In the genomic region with DNA sequence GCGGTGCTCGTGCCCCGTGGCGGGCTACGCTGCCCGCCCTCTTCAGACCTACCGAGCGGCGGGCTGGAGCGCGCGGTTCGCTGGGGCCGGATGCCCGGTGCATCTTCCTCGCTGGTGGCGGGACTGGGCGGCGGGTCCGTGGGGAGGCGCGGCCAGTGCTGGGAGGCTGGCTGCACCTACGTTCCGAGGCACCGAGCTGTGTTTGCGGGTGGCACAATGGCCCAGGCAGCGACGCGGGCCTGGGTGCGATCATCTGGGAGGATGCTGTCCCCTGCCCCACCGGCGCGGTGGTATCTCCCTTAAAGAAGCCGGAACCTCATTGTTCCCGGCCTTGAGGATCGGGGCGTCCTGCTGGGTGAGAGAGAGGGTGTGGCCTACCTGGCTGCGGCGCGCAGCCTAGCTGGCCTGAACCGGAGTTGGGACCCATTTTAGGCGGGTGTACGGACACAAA, we compare ENCODE assay signal across 8 mouse cellular contexts. TPM values are rescaled to one million over a fixed set of nuclear protein-coding genes. Genes with fewer than 3 reads are reported as not detected.
DNase-seq lines count a peak whose midpoint lies in the region; ATAC-seq and TF ChIP-seq lines count a peak whose summit lies in the region.

A gene (minus strand): TSS at position 321 of the 451 bp plus-strand sequence.

- peak within 1 kb of the TSS; percentile 99 for H3K9ac ChIP-seq in embryonic facial prominence, embryonic 15.5 days
- peak within 1 kb of the TSS; percentile 98 for H3K9ac ChIP-seq in heart, embryonic 11.5 days (ENCODE audit: low read depth, low read length)
- peak within 1 kb of the TSS; percentile 81 for H3K9ac ChIP-seq in kidney, embryonic 16.5 days (replicated peaks; ENCODE audit: low read length)
- H3K9ac ChIP-seq in liver, embryonic 11.5 days (ENCODE audit: low read depth, low read length): peak within 1 kb of the TSS; percentile 99
- peak within 1 kb of the TSS; percentile 99 for H3K9ac ChIP-seq in stomach, embryonic 15.5 days

- no peak for TF ChIP-seq CTCF in bone marrow, adult 2 months (IDR thresholded peaks at IDR 0.05; ENCODE audit: control insufficient read depth, insufficient read depth, low read length)

- peak; percentile 73; the same call in 1 of the 2 replicates for TF ChIP-seq POLR2A in bone marrow, adult 2 months (IDR thresholded peaks at IDR 0.05; ENCODE audit: borderline replicate concordance, control insufficient read depth, low read depth, low read length)

- WGBS in bone marrow, adult 2 months: under 1% methylated on average over 43 of the region's 43 CpGs
- under 1% methylated on average over 42 of the region's 43 CpGs for WGBS in embryonic facial prominence, embryonic 15.5 days
- WGBS in heart, embryonic 11.5 days (ENCODE audit: insufficient replicate concordance): 0% methylated on average over 38 of the region's 43 CpGs
- WGBS in kidney, embryonic 16.5 days: under 1% methylated on average over 43 of the region's 43 CpGs
- WGBS in liver, embryonic 11.5 days: under 1% methylated on average over 41 of the region's 43 CpGs
- WGBS in stomach, embryonic 15.5 days: 0% methylated on average over 40 of the region's 43 CpGs

- peak; percentile 80 for ATAC-seq in embryonic facial prominence, embryonic 15.5 days (ENCODE audit: insufficient number of reproducible peaks, low FRiP score, low TSS enrichment, low read depth)
- ATAC-seq in heart, embryonic 11.5 days (replicated peaks; ENCODE audit: insufficient number of reproducible peaks, low FRiP score, low TSS enrichment): peak; percentile 82
- peak; percentile 89 for ATAC-seq in kidney, embryonic 16.5 days (ENCODE audit: low FRiP score, low TSS enrichment)
- peak; percentile 77 for ATAC-seq in liver, embryonic 11.5 days (replicated peaks; ENCODE audit: low FRiP score)
- peak; percentile 79 for ATAC-seq in stomach, embryonic 15.5 days (ENCODE audit: insufficient read depth, low FRiP score, low read depth)

- H3K27me3 ChIP-seq in embryonic facial prominence, embryonic 15.5 days: no peaks in the 10 kb centered on the region
- no peaks in the 10 kb centered on the region for H3K27me3 ChIP-seq in heart, embryonic 11.5 days (ENCODE audit: control insufficient read depth, insufficient read depth, low read length)
- peaks cover 3% of the 10 kb centered on the region; the same call in 1 of the 2 replicates for H3K27me3 ChIP-seq in kidney, embryonic 16.5 days (ENCODE audit: insufficient read depth, low read length)
- H3K27me3 ChIP-seq in liver, embryonic 11.5 days (replicated peaks; ENCODE audit: control insufficient read depth, insufficient read depth, low read length): no peaks in the 10 kb centered on the region
- no peaks in the 10 kb centered on the region for H3K27me3 ChIP-seq in stomach, embryonic 15.5 days (replicated peaks)

- peaks cover 2% of the 10 kb centered on the region; the same call in 1 of the 2 replicates for H3K4me1 ChIP-seq in bone marrow, adult 2 months (ENCODE audit: control insufficient read depth, insufficient read depth, low read length)
- peaks cover 25% of the 10 kb centered on the region for H3K4me1 ChIP-seq in embryonic facial prominence, embryonic 15.5 days
- H3K4me1 ChIP-seq in heart, embryonic 11.5 days (ENCODE audit: control insufficient read depth, insufficient read depth, low read length): peaks cover 27% of the 10 kb centered on the region
- peaks cover 22% of the 10 kb centered on the region for H3K4me1 ChIP-seq in kidney, embryonic 16.5 days (ENCODE audit: insufficient read depth, low read length)
- peaks cover 32% of the 10 kb centered on the region for H3K4me1 ChIP-seq in liver, embryonic 11.5 days (replicated peaks; ENCODE audit: control insufficient read depth, insufficient read depth, low read length)
- peaks cover 27% of the 10 kb centered on the region for H3K4me1 ChIP-seq in stomach, embryonic 15.5 days

- no peaks in the 10 kb centered on the region for H3K9me3 ChIP-seq in embryonic facial prominence, embryonic 15.5 days (replicated peaks)
- no peaks in the 10 kb centered on the region for H3K9me3 ChIP-seq in heart, embryonic 11.5 days (replicated peaks; ENCODE audit: control insufficient read depth, low read length)
- H3K9me3 ChIP-seq in kidney, embryonic 16.5 days (ENCODE audit: low read length): no peaks in the 10 kb centered on the region
- H3K9me3 ChIP-seq in liver, embryonic 11.5 days (ENCODE audit: control insufficient read depth, low read length): no peaks in the 10 kb centered on the region
- no peaks in the 10 kb centered on the region for H3K9me3 ChIP-seq in stomach, embryonic 15.5 days

- peaks cover 18% of the 10 kb centered on the region; the same call in 1 of the 2 replicates for H3K36me3 ChIP-seq in embryonic facial prominence, embryonic 15.5 days
- peaks cover 11% of the 10 kb centered on the region for H3K36me3 ChIP-seq in heart, embryonic 11.5 days (ENCODE audit: control insufficient read depth, insufficient read depth, low read length)
- H3K36me3 ChIP-seq in kidney, embryonic 16.5 days (ENCODE audit: insufficient read depth, low read length): peaks cover 13% of the 10 kb centered on the region; the same call in 1 of the 2 replicates
- peaks cover 5% of the 10 kb centered on the region; the same call in 1 of the 2 replicates for H3K36me3 ChIP-seq in liver, embryonic 11.5 days (ENCODE audit: control insufficient read depth, insufficient read depth, low read length)
- H3K36me3 ChIP-seq in stomach, embryonic 15.5 days: 0 out of 2 replicates have a peak, but pooled peaks cover 8% of the 10 kb centered on the region

- peak within 1 kb of the TSS; percentile 100 for H3K27ac ChIP-seq in bone marrow, adult 2 months (ENCODE audit: control insufficient read depth, insufficient read depth, low read depth, low read length, poor library complexity)
- H3K27ac ChIP-seq in embryonic facial prominence, embryonic 15.5 days (replicated peaks): peak within 1 kb of the TSS; percentile 100
- peak within 1 kb of the TSS; percentile 100 for H3K27ac ChIP-seq in heart, embryonic 11.5 days (ENCODE audit: low read depth, low read length)
- H3K27ac ChIP-seq in kidney, embryonic 16.5 days (ENCODE audit: low read length): peak within 1 kb of the TSS; percentile 97
- peak within 1 kb of the TSS; percentile 100 for H3K27ac ChIP-seq in liver, embryonic 11.5 days (ENCODE audit: low read depth, low read length)
- H3K27ac ChIP-seq in stomach, embryonic 15.5 days: peak within 1 kb of the TSS; percentile 100

- DNase-seq in CD4-positive helper T cell, adult 2 months (ENCODE audit: low read depth, low spot score): peak; percentile 91
- peak; percentile 84 for DNase-seq in liver, embryonic 11.5 days (ENCODE audit: low spot score)
- DNase-seq in naive thymus-derived CD4-positive, alpha-beta T cell, adult 2 months (ENCODE audit: low read depth): peak; percentile 89

- peak within 1 kb of the TSS; percentile 95 for H3K4me2 ChIP-seq in embryonic facial prominence, embryonic 15.5 days (replicated peaks)
- H3K4me2 ChIP-seq in heart, embryonic 11.5 days: peak within 1 kb of the TSS; percentile 72
- peak within 1 kb of the TSS; percentile 70 for H3K4me2 ChIP-seq in kidney, embryonic 16.5 days (replicated peaks; ENCODE audit: low read depth, low read length)
- H3K4me2 ChIP-seq in liver, embryonic 11.5 days: peak within 1 kb of the TSS; percentile 93
- peak within 1 kb of the TSS; percentile 91 for H3K4me2 ChIP-seq in stomach, embryonic 15.5 days

- H3K4me3 ChIP-seq in bone marrow, adult 2 months (replicated peaks; ENCODE audit: control insufficient read depth, low read depth, low read length): peak within 1 kb of the TSS; percentile 99
- peak within 1 kb of the TSS; percentile 100 for H3K4me3 ChIP-seq in embryonic facial prominence, embryonic 15.5 days (replicated peaks)
- peak within 1 kb of the TSS; percentile 99 for H3K4me3 ChIP-seq in heart, embryonic 11.5 days (ENCODE audit: low read depth, low read length)
- peak within 1 kb of the TSS; percentile 72 for H3K4me3 ChIP-seq in kidney, embryonic 16.5 days (ENCODE audit: low read length)
- peak within 1 kb of the TSS; percentile 98 for H3K4me3 ChIP-seq in liver, embryonic 11.5 days (ENCODE audit: low read depth, low read length)
- peak within 1 kb of the TSS; percentile 92 for H3K4me3 ChIP-seq in stomach, embryonic 15.5 days (replicated peaks)

RNA-seq across cellular contexts. Expression of the gene that starts here (rescaled TPM):
- polyA plus RNA-seq in bone marrow, adult 2 months (2011; ENCODE audit: insufficient read depth, insufficient read length, low replicate concordance, missing spikeins): 4.9 and 5.2 TPM in 2 replicates
- 17.6 and 19.5 TPM in 2 replicates for polyA plus RNA-seq in embryonic facial prominence, embryonic 15.5 days (2015; fragmentation: Nextera tagmentation; extraction: Ambion mirVana)
- 13.7 and 16.3 TPM in 2 replicates for polyA plus RNA-seq in heart, embryonic 11.5 days (2014; fragmentation: Nextera tagmentation; extraction: Ambion mirVana)
- 19.2 and 20.2 TPM in 2 replicates for polyA plus RNA-seq in kidney, embryonic 16.5 days (2015; fragmentation: Nextera tagmentation; extraction: Ambion mirVana)
- polyA plus RNA-seq in liver, embryonic 11.5 days (2014; fragmentation: Nextera tagmentation; extraction: Ambion mirVana): 19.3 and 20.0 TPM in 2 replicates
- polyA plus RNA-seq in stomach, embryonic 15.5 days (2015; fragmentation: Nextera tagmentation; extraction: Ambion mirVana): 18.9 and 20.0 TPM in 2 replicates

Comparison
In these comparisons a context has a peak if more than half of its experiments do, and no peak if none do; other contexts are left out.
1. Peak in every context shown above with its lines: DNase-seq, ATAC-seq, H3K4me3 ChIP-seq and H3K27ac ChIP-seq.